Mouse (Mus musculus): ENCODE results near the gene Olfr101. TPM values are rescaled to one million over a fixed set of nuclear protein-coding genes. Genes with fewer than 3 reads are reported as not detected.

Gene Olfr101
- polyA plus RNA-seq (2012; rRNA removed), result not detected in 2 replicates

DNA sequence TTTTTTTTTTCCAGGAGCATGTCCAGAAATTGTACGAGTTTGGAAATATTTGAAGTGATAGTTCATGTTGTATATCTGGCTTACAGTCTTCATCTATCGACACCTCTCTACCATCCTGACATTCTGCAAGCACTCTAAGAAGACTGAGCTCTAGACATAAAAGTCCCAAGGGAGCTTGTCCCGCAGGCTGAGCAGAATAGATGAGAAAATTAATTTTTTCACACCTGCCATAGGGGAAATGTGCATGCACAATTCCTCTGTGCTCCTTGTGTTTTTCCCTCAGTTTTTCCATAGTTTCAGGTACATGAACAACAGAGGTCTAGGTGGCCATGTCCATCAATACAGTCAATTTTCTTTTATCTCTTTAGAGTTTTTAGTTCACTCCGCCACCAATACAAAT is at the start of gene Olfr101:
Gene Olfr101, minus strand, starts transcription at position 101 of the 400 bp plus-strand sequence.
- Histone ChIP-seq H3K4me3 (ENCODE audit: control insufficient read depth, low read depth, low read length) (no peak within 1 kb of the TSS), H3K27me3 (ENCODE audit: control insufficient read depth, insufficient read depth, low read length) (no peaks in the 10 kb centered on the region), H3K36me3 (ENCODE audit: control insufficient read depth, insufficient read depth, low read length) (no peaks in the 10 kb centered on the region), H3K4me1 (ENCODE audit: control insufficient read depth, insufficient read depth, low read length) (no peaks in the 10 kb centered on the region), H3K27ac (ENCODE audit: control insufficient read depth, insufficient read depth, low read depth, low read length) (no peak within 1 kb of the TSS)
- TF ChIP-seq POLR2A (IDR thresholded peaks at IDR 0.05; ENCODE audit: control insufficient read depth, low read depth, low read length), result no peak
- TF ChIP-seq CTCF (IDR thresholded peaks at IDR 0.05; ENCODE audit: control insufficient read depth, insufficient read depth, insufficient replicate concordance, low read depth, low read length), result no peak

- H3K27me3 ChIP-seq (ENCODE audit: control insufficient read depth, insufficient read depth, low read length), result no peaks in the 10 kb centered on the region
- no peak for TF ChIP-seq CTCF (IDR thresholded peaks at IDR 0.05; ENCODE audit: control insufficient read depth, insufficient read depth, insufficient replicate concordance, low read depth, low read length)
- TF ChIP-seq POLR2A (IDR thresholded peaks at IDR 0.05; ENCODE audit: control insufficient read depth, low read depth, low read length), result no peak
- H3K4me3 ChIP-seq (ENCODE audit: control insufficient read depth, low read depth, low read length), result no peak within 1 kb of the TSS
- H3K4me1 ChIP-seq (ENCODE audit: control insufficient read depth, insufficient read depth, low read length), result no peaks in the 10 kb centered on the region
- no peaks in the 10 kb centered on the region for H3K36me3 ChIP-seq (ENCODE audit: control insufficient read depth, insufficient read depth, low read length)
- no peak within 1 kb of the TSS for H3K27ac ChIP-seq (ENCODE audit: control insufficient read depth, insufficient read depth, low read depth, low read length)
These were observed 35.5 kb upstream of the Olfr101 start, which contains the start of gene Olfr103 for GRCm38 (mm10) chr17:37339598-37339997. Olfr103 (minus strand) TSS chr17:37339698.

DNA sequence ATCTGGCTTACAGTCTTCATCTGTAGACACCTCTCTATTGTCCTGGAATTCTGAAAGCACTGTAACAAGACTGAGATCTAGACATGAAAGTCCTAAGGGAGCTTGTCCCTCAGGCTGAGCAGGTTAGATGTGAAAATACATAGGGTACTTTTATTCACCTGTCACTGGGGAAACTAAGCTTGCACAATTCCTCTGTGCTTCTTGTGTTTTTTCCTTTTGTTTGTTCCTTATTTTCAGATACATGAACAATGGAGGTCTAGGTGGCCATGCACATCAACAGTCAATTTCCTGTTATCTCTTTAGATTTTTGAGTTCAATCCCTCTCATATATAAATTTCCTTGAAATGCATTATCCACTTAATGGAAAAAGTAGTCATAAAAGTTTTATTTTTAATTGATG is 12.8 kb upstream of the Olfr101 start, which contains the start of gene Olfr102:
Gene Olfr102, minus strand, starts transcription at position 101 of the 400 bp plus-strand sequence.
- Histone ChIP-seq H3K27me3 (ENCODE audit: control insufficient read depth, insufficient read depth, low read length) (no peaks in the 10 kb centered on the region), H3K4me1 (ENCODE audit: control insufficient read depth, insufficient read depth, low read length) (no peaks in the 10 kb centered on the region), H3K4me3 (ENCODE audit: control insufficient read depth, low read depth, low read length) (no peak within 1 kb of the TSS), H3K36me3 (ENCODE audit: control insufficient read depth, insufficient read depth, low read length) (no peaks in the 10 kb centered on the region), H3K27ac (ENCODE audit: control insufficient read depth, insufficient read depth, low read depth, low read length) (no peak within 1 kb of the TSS)
- no peak for TF ChIP-seq CTCF (IDR thresholded peaks at IDR 0.05; ENCODE audit: control insufficient read depth, insufficient read depth, insufficient replicate concordance, low read depth, low read length)

GRCm38 (mm10) chr17:37310146-37310699 is 6.1 kb upstream of the Olfr101 start:
- Histone ChIP-seq H3K27me3 (ENCODE audit: control insufficient read depth, insufficient read depth, low read length) (no peaks in the 10 kb centered on the region), H3K4me1 (ENCODE audit: control insufficient read depth, insufficient read depth, low read length) (no peaks in the 10 kb centered on the region), H3K27ac (ENCODE audit: control insufficient read depth, insufficient read depth, low read depth, low read length) (no peak overlapping the region), H3K4me3 (ENCODE audit: control insufficient read depth, low read depth, low read length) (no peak overlapping the region), H3K36me3 (ENCODE audit: control insufficient read depth, insufficient read depth, low read length) (no peaks in the 10 kb centered on the region)
- no peak for TF ChIP-seq POLR2A (IDR thresholded peaks at IDR 0.05; ENCODE audit: control insufficient read depth, low read depth, low read length)
- TF ChIP-seq CTCF (IDR thresholded peaks at IDR 0.05; ENCODE audit: control insufficient read depth, insufficient read depth, insufficient replicate concordance, low read depth, low read length), result no peak

GRCm38 (mm10) chr17:37308483-37308882 is 4.4 kb upstream of the Olfr101 start:
- H3K27ac ChIP-seq (ENCODE audit: control insufficient read depth, insufficient read depth, low read depth, low read length), result no peak overlapping the region
- TF ChIP-seq POLR2A (IDR thresholded peaks at IDR 0.05; ENCODE audit: control insufficient read depth, low read depth, low read length), result no peak
- TF ChIP-seq CTCF (IDR thresholded peaks at IDR 0.05; ENCODE audit: control insufficient read depth, insufficient read depth, insufficient replicate concordance, low read depth, low read length), result no peak
- H3K36me3 ChIP-seq (ENCODE audit: control insufficient read depth, insufficient read depth, low read length), result no peaks in the 10 kb centered on the region
- no peaks in the 10 kb centered on the region for H3K4me1 ChIP-seq (ENCODE audit: control insufficient read depth, insufficient read depth, low read length)
- H3K27me3 ChIP-seq (ENCODE audit: control insufficient read depth, insufficient read depth, low read length), result no peaks in the 10 kb centered on the region
- H3K4me3 ChIP-seq (ENCODE audit: control insufficient read depth, low read depth, low read length), result no peak overlapping the region

- Histone ChIP-seq H3K4me3 (ENCODE audit: control insufficient read depth, low read depth, low read length) (no peak within 1 kb of the TSS), H3K27me3 (ENCODE audit: control insufficient read depth, insufficient read depth, low read length) (no peaks in the 10 kb centered on the region), H3K36me3 (ENCODE audit: control insufficient read depth, insufficient read depth, low read length) (no peaks in the 10 kb centered on the region), H3K27ac (ENCODE audit: control insufficient read depth, insufficient read depth, low read depth, low read length) (no peak within 1 kb of the TSS), H3K4me1 (ENCODE audit: control insufficient read depth, insufficient read depth, low read length) (no peaks in the 10 kb centered on the region)
- no peak for TF ChIP-seq CTCF (IDR thresholded peaks at IDR 0.05; ENCODE audit: control insufficient read depth, insufficient read depth, insufficient replicate concordance, low read depth, low read length)
- TF ChIP-seq POLR2A (IDR thresholded peaks at IDR 0.05; ENCODE audit: control insufficient read depth, low read depth, low read length), result no peak
These were observed 20.8 kb downstream of the Olfr101 start, which contains the start of gene Olfr99 for GRCm38 (mm10) chr17:37283360-37283759. Olfr99 (minus strand) TSS chr17:37283460.

DNA sequence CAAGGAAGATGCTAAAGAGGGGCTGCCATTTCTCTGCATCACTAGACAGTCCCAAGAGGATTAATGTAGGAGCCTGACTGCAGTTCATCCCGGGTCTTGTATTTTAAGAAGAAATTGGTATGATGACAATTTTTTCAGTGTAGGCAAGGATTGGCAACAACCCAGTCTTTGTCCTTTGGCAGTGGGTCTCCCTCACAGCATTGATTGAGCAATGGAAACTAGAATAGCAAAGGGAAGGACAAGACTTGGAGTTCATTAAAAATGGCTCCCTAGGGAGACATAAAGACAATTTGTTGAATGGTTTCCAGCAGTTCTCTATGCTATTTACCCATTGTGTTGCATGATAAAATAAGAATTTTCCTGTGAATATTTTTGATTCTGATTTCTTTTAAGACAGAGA is 23.8 kb downstream of the Olfr101 start:
- no peak overlapping the region for H3K4me3 ChIP-seq (ENCODE audit: control insufficient read depth, low read depth, low read length)
- H3K27me3 ChIP-seq (ENCODE audit: control insufficient read depth, insufficient read depth, low read length), result no peaks in the 10 kb centered on the region
- no peaks in the 10 kb centered on the region for H3K4me1 ChIP-seq (ENCODE audit: control insufficient read depth, insufficient read depth, low read length)
- TF ChIP-seq POLR2A (IDR thresholded peaks at IDR 0.05; ENCODE audit: control insufficient read depth, low read depth, low read length), result no peak
- TF ChIP-seq CTCF (IDR thresholded peaks at IDR 0.05; ENCODE audit: control insufficient read depth, insufficient read depth, insufficient replicate concordance, low read depth, low read length), result no peak
- H3K27ac ChIP-seq (ENCODE audit: control insufficient read depth, insufficient read depth, low read depth, low read length), result no peak overlapping the region
- H3K36me3 ChIP-seq (ENCODE audit: control insufficient read depth, insufficient read depth, low read length), result no peaks in the 10 kb centered on the region
